Mouse (Mus musculus) hindbrain, embryonic 15.5 days (tissue): ENCODE results near the gene Gipr. TPM values are rescaled to one million over a fixed set of nuclear protein-coding genes. Genes with fewer than 3 reads are reported as not detected.
A peak's percentile ranks its signal among the peaks of the same experiment; 100 is the strongest.

ENCODE experiments used
- ATAC-seq: fragments of 200-750 bp; cut with Nextera tagmentation; 2 replicates; pipeline ENCODE4 v1.8.0; 2017; ENCODE audit warnings: low read depth, moderate number of reproducible peaks, moderate TSS enrichment; ENCODE audit not compliant: low FRiP score
- H3K27ac ChIP-seq: fragments of 300-500 bp; sonication (generic); replicated peaks from 2 replicates; pipeline ENCODE4 v1.5.1; 2015; ENCODE audit warnings: mild to moderate bottlenecking, inconsistent platforms
- H3K27me3 ChIP-seq: fragments of 300-500 bp; sonication (generic); 2 replicates; pipeline ENCODE4 v1.6.1; 2015; ENCODE audit warnings: control low read depth, inconsistent platforms
- H3K36me3 ChIP-seq: fragments of 300-500 bp; sonication (generic); 2 replicates; pipeline ENCODE4 v1.6.1; 2015; ENCODE audit warnings: control low read depth, inconsistent platforms
- H3K4me1 ChIP-seq: fragments of 300-500 bp; sonication (generic); replicated peaks from 2 replicates; pipeline ENCODE4 v1.6.1; 2015; ENCODE audit warnings: control low read depth, inconsistent platforms
- H3K4me2 ChIP-seq: fragments of 300-500 bp; sonication (generic); 2 replicates; pipeline ENCODE4 v1.6.1; 2015; ENCODE audit warnings: moderate library complexity, mild to moderate bottlenecking, inconsistent platforms
- H3K4me3 ChIP-seq: fragments of 300-500 bp; sonication (generic); 2 replicates; pipeline ENCODE4 v1.5.1; 2015; ENCODE audit warnings: mild to moderate bottlenecking, inconsistent platforms
- H3K9ac ChIP-seq: fragments of 300-500 bp; sonication (generic); 2 replicates; pipeline ENCODE4 v1.6.1; 2015; ENCODE audit warnings: inconsistent platforms
- H3K9me3 ChIP-seq: fragments of 300-500 bp; sonication (generic); 2 replicates; pipeline ENCODE4 v1.6.1; 2016; ENCODE audit warnings: control low read depth, inconsistent platforms
- WGBS: fragments of 180-500 bp; shearing (Covaris S2); methylation state at CpG from one replicate; pipeline ENCODE4 v1.1.7; 2015; 5-methylcytosine and 5-hydroxymethylcytosine counted together
- polyA plus RNA-seq: library from polyadenylated mRNA; unstranded; fragments of >200 nt; fragmentation: Nextera tagmentation; extraction: Ambion mirVana; gene quantifications from 2 replicates; pipeline ENCODE4 v1.2.1, GENCODE M21; 2015

Gipr gene
- polyA plus RNA-seq, 1 experiment from 2014 or later: 2.1 TPM

- peaks cover 44% of the 10 kb centered on the region for H3K4me1 ChIP-seq
- H3K4me3 ChIP-seq: peak overlapping the region; percentile 78
- 5% methylated on average over 18 of the region's 18 CpGs for WGBS
- ATAC-seq: no peak
- peak overlapping the region; percentile 83 for H3K9ac ChIP-seq
- H3K9me3 ChIP-seq: no peaks in the 10 kb centered on the region
- peaks cover 10% of the 10 kb centered on the region; the same call in 1 of the 2 replicates for H3K36me3 ChIP-seq
- H3K4me2 ChIP-seq: peak overlapping the region; percentile 78
- H3K27ac ChIP-seq: no peak overlapping the region
- H3K27me3 ChIP-seq: peaks cover 31% of the 10 kb centered on the region; the same call in 1 of the 2 replicates
Measured at GRCm38 (mm10) chr7:19178035-19178434, 12.1 kb upstream of the Gipr start.

- Histone ChIP-seq H3K36me3 (peaks cover 3% of the 10 kb centered on the region; the same call in 1 of the 2 replicates), H3K9ac (peak overlapping the region; percentile 83), H3K27me3 (peaks cover 31% of the 10 kb centered on the region; the same call in 1 of the 2 replicates), H3K9me3 (no peaks in the 10 kb centered on the region), H3K4me3 (peak overlapping the region; percentile 78), H3K27ac (no peak overlapping the region), H3K4me1 (peaks cover 51% of the 10 kb centered on the region), H3K4me2 (peak overlapping the region; percentile 78)
- ATAC-seq: no peak
- 62% methylated on average over 7 of the region's 7 CpGs for WGBS
Measured at GRCm38 (mm10) chr7:19177216-19177615, 11.3 kb upstream of the Gipr start.

- Histone ChIP-seq H3K4me1 (peaks cover 55% of the 10 kb centered on the region), H3K9ac (peak overlapping the region; percentile 83), H3K27me3 (peaks cover 31% of the 10 kb centered on the region; the same call in 1 of the 2 replicates), H3K9me3 (no peaks in the 10 kb centered on the region), H3K36me3 (no peaks in the 10 kb centered on the region), H3K4me3 (peak overlapping the region; percentile 78), H3K4me2 (peak overlapping the region; percentile 78), H3K27ac (peak overlapping the region; percentile 83)
- WGBS: 2% methylated on average over 21 of the region's 21 CpGs
- ATAC-seq: peak; percentile 49
Measured at GRCm38 (mm10) chr7:19176516-19176947, 10.6 kb upstream of the Gipr start.

DNA sequence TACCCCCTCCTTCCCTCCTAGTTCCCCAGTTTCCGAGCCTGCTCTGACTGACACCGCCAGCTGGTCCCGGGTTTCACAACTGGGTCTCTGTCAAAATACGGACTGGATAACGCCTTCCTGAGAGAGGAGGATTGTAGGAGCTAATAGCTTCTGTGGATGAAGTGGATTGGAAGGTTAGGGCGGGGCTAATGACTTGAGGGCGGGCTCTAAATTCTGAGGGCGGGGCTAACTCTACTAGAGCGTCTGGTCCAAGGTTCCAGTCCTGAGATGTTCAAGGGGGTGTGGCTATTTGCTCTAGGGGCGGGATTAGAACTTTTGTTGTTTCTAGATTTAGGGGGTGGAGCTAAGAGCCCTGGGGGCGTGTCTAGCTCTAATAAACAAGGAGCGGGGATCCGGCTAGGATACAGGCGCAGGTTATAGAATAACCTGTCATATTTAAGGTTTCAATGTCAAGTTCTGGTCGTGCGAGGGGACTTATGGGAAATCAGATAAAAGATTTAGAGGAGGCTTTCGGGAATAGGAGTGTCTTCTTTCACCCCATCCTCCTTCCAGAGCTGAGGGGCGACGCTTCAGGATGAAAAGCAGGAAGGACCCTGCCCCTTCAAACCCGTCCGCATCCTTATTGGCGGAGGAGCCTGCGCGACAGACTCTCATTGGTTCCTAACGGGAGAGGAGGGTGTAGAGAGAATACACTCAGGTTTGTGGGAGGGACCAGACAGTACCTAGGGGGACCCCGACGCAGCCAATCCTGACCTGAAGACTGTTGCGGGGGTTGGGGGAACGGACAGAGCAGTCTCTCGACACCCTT lies 10.0 kb upstream of the Gipr start, which contains the start of gene Eml2:
Eml2 (plus strand) TSS at position 714 of the 808 bp plus-strand sequence.
- peak within 1 kb of the TSS; percentile 83 for H3K9ac ChIP-seq
- peak within 1 kb of the TSS; percentile 78 for H3K4me2 ChIP-seq
- peaks cover 29% of the 10 kb centered on the region; the same call in 1 of the 2 replicates for H3K27me3 ChIP-seq
- H3K9me3 ChIP-seq: no peaks in the 10 kb centered on the region
- WGBS: 1% methylated on average over 30 of the region's 30 CpGs
- H3K4me3 ChIP-seq: peak within 1 kb of the TSS; percentile 78
- H3K27ac ChIP-seq: peak within 1 kb of the TSS; percentile 83
- peak; percentile 95 for ATAC-seq
- H3K36me3 ChIP-seq: no peaks in the 10 kb centered on the region
- peaks cover 51% of the 10 kb centered on the region for H3K4me1 ChIP-seq

DNA sequence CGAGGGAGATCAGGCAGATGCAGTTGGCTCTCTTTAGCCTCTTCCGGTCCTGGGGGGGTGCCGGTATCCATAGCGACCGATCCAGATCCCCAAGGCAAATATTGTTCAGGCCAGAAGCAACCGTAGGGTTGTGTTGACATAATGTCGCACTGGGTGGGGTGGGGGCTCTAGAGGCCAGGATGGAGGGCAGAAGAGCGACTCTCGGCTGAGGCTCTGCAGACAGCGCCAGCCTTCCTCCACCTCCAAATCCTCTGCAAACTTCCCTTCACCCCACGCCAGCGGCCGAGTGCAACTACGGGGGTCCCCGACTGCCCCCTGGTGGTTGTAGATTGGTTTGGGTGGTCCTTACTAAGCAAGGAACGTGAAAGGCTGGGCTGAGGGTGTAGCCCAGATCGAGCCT lies 6.9 kb upstream of the Gipr start:
- Histone ChIP-seq H3K36me3 (no peaks in the 10 kb centered on the region), H3K4me2 (peak overlapping the region; percentile 57), H3K9me3 (no peaks in the 10 kb centered on the region), H3K9ac (0 out of 2 replicates have a peak overlapping the region, but pooled peaks have one; percentile 2), H3K4me3 (peak overlapping the region; percentile 25), H3K27me3 (0 out of 2 replicates have a peak, but pooled peaks cover 8% of the 10 kb centered on the region), H3K4me1 (peaks cover 32% of the 10 kb centered on the region), H3K27ac (peak overlapping the region; percentile 23; the same call in 1 of the 2 replicates)
- WGBS: 2% methylated on average over 17 of the region's 17 CpGs
- no peak for ATAC-seq

DNA sequence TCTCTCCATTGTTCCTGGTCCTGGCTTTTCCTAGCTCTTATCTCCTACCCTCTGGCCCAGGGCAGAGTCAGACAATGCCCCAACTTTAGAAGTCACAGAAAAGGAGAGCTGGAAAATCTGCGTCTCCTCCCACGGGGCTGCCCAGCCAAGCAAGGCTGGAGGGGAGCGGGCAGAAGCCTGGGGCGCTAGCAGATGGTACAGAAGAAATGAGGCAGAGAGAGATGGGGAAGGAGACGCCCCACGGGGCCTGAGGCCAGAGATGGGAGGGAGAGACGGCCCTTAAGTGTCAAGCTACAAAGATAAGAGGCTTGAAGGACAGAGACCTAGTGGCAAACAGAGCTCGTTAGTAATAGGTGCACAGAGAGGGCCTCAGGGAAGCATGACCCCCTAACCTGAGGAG lies 5.9 kb upstream of the Gipr start:
- no peak overlapping the region for H3K4me3 ChIP-seq
- H3K27me3 ChIP-seq: no peaks in the 10 kb centered on the region
- H3K36me3 ChIP-seq: no peaks in the 10 kb centered on the region
- H3K9ac ChIP-seq: no peak overlapping the region
- WGBS: 34% methylated on average over 8 of the region's 8 CpGs
- no peak overlapping the region for H3K27ac ChIP-seq
- H3K4me1 ChIP-seq: peaks cover 22% of the 10 kb centered on the region
- ATAC-seq: no peak
- no peaks in the 10 kb centered on the region for H3K9me3 ChIP-seq
- no peak overlapping the region for H3K4me2 ChIP-seq

DNA sequence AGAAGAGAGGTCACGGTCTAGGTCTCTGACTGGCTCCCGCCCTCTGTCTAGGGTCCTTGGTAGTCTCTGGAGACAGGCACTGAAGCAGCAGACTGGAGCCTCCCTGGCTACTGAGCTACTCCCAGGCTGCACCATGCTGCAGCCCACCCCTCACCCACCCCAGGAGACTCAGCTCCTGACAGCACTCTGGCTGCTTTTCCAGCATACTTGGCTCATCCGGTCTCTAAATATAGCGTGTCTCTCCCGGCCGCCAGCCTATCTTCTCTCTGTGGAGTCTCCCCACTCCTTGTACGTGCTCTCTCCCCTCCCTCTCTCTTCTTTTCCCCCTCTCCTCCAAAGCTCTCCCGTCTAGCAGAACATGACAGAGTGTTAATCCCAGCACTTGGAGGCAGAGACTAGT lies 4.2 kb upstream of the Gipr start:
- Histone ChIP-seq H3K4me2 (no peak overlapping the region), H3K36me3 (no peaks in the 10 kb centered on the region), H3K27ac (no peak overlapping the region), H3K4me3 (no peak overlapping the region), H3K27me3 (no peaks in the 10 kb centered on the region), H3K4me1 (peaks cover 22% of the 10 kb centered on the region), H3K9ac (no peak overlapping the region), H3K9me3 (no peaks in the 10 kb centered on the region)
- 48% methylated on average over 8 of the region's 8 CpGs for WGBS
- peak; percentile 29; the same call in 1 of the 2 replicates for ATAC-seq

DNA sequence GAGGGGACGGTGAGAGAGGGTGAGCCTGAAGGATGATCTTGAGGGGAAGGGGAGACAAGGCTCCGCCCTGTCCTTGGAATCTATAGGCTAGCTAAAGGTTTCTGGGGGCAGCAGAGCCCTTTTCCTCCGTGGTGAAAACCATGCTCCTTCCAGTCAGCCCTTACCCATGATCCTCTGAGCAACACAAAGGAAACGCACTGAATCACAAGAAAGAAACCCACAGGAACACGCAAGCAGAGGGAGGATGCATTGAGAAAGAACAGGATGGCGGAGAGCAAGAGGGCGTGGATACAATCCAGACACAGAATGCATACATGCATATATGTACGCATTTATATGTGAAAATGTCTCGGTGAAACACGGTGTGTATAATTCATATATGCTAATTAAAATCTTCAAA lies 3.6 kb upstream of the Gipr start:
- no peak overlapping the region for H3K4me2 ChIP-seq
- WGBS: 61% methylated on average over 10 of the region's 10 CpGs
- no peak overlapping the region for H3K27ac ChIP-seq
- peaks cover 5% of the 10 kb centered on the region; the same call in 1 of the 2 replicates for H3K27me3 ChIP-seq
- H3K9me3 ChIP-seq: no peaks in the 10 kb centered on the region
- peaks cover 27% of the 10 kb centered on the region for H3K4me1 ChIP-seq
- H3K4me3 ChIP-seq: no peak overlapping the region
- ATAC-seq: no peak
- no peak overlapping the region for H3K9ac ChIP-seq
- H3K36me3 ChIP-seq: no peaks in the 10 kb centered on the region

DNA sequence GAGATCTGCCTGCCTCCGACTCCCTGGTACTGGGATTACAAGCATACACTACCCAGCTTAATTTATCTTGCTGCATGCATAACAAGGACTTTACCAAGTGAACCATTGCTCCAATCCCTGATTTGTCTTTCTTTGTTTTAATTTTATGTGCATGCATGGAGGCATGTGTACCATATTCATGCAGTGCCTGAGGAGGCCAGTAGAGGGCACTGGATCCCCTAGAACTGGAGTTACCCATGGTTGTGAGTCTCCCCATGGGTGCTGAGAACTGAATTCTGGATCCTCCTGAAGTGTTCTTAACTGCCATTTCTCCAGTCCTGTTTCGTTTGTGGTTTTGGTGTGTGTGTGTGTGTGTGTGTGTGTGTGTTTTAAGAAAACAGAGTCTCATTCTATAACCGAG lies 1.1 kb upstream of the Gipr start:
- 96% methylated on average over 3 of the region's 3 CpGs for WGBS
- Histone ChIP-seq H3K27ac (no peak overlapping the region), H3K27me3 (peaks cover 27% of the 10 kb centered on the region), H3K9me3 (no peaks in the 10 kb centered on the region), H3K36me3 (no peaks in the 10 kb centered on the region), H3K4me3 (no peak overlapping the region), H3K4me2 (no peak overlapping the region), H3K9ac (no peak overlapping the region), H3K4me1 (peaks cover 18% of the 10 kb centered on the region)
- ATAC-seq: no peak

- no peak for ATAC-seq
- Histone ChIP-seq H3K4me2 (peak overlapping the region; percentile 40), H3K36me3 (no peaks in the 10 kb centered on the region), H3K9ac (no peak overlapping the region), H3K4me1 (peaks cover 23% of the 10 kb centered on the region), H3K27me3 (peaks cover 29% of the 10 kb centered on the region), H3K27ac (no peak overlapping the region), H3K4me3 (no peak overlapping the region), H3K9me3 (no peaks in the 10 kb centered on the region)
- WGBS: 5% methylated on average over 13 of the region's 13 CpGs
Measured at GRCm38 (mm10) chr7:19164978-19165377, 949 bp downstream of the Gipr start.

GRCm38 (mm10) chr7:19164189-19164588 lies 1.7 kb downstream of the Gipr start:
- 0 out of 2 replicates have a peak, but pooled peaks have one; percentile 13 for ATAC-seq
- H3K9me3 ChIP-seq: no peaks in the 10 kb centered on the region
- no peak overlapping the region for H3K27ac ChIP-seq
- 4% methylated on average over 6 of the region's 6 CpGs for WGBS
- H3K4me3 ChIP-seq: no peak overlapping the region
- peak overlapping the region; percentile 40 for H3K4me2 ChIP-seq
- H3K4me1 ChIP-seq: peaks cover 31% of the 10 kb centered on the region
- H3K9ac ChIP-seq: no peak overlapping the region
- no peaks in the 10 kb centered on the region for H3K36me3 ChIP-seq
- peaks cover 36% of the 10 kb centered on the region for H3K27me3 ChIP-seq

GRCm38 (mm10) chr7:19163752-19164151 lies 2.2 kb downstream of the Gipr start:
- Histone ChIP-seq H3K4me2 (peak overlapping the region; percentile 40; the same call in 1 of the 2 replicates), H3K36me3 (no peaks in the 10 kb centered on the region), H3K4me1 (peaks cover 32% of the 10 kb centered on the region), H3K27ac (no peak overlapping the region), H3K27me3 (peaks cover 38% of the 10 kb centered on the region), H3K9me3 (no peaks in the 10 kb centered on the region), H3K9ac (no peak overlapping the region), H3K4me3 (no peak overlapping the region)
- 25% methylated on average over 12 of the region's 12 CpGs for WGBS
- no peak for ATAC-seq
